Mouse (Mus musculus): ENCODE measurements around the gene Sbk1.

Gene Sbk1

DNA sequence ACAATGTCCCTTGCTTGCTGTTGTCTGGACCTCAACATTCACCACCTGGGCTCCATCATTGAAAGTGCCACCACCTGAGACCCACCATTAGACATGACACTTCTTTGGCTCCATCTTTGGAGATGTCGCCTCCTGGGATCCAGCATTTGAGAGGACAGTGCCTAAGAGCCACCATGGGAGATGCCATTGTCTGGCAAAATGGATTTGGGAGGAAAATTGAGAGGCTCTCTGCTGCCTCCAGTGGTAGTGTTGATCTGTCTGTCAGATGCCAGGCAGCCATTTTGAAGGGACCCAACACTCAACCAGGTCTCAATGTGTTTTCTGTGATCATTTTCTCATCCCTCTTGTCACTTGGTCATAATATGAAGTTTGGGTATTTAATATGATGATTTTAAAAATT, 63.1 kb downstream of the Sbk1 start:
- DNase-seq (ENCODE audit: low read depth, low spot score): no peak

GRCm38 (mm10) chr7:126338906-126339305, 66.5 kb downstream of the Sbk1 start:
- no peak for DNase-seq (ENCODE audit: low read depth, low spot score)

DNA sequence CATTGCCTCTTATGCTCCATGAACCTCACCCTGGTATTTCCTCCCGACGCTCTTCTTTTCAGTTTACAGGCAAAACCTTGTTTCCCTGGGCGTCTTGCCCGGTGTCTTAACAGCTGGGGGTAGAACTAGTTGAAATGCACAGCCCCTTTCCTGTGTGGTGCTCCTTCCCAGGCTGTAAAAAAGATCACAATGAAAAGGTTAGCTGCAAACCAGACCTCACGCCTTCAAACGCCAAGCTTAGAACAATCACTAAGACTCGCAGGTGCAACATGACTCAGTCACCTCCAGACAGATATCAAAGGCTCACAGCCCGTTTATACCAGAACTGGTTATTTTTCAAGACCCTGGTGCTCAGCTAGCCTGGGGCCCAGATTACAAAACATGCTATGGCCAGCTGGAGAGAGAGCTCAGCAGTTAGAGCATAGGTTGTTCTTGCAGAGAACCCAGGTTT, 67.1 kb downstream of the Sbk1 start:
- no peak for DNase-seq (ENCODE audit: low read depth, low spot score)

DNA sequence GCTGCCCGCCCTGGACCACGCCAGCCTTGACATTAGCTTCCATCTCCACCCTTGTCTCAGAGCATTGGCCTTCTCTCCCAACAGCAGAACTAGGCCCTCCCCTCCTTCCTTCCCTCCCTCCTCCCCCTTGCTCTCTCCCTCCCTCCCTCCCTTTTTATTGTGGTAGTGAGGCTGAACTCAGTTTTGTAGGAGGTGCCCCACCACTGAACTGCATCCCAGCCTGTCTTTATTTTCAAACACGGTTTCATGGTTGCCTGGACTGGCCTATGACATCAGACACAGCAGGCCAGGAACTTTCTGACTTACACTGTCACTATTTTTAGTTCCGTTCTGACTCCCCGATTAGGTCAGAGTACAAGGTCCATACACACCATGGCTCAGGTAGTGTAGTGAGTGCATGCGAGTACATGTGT, 67.8 kb downstream of the Sbk1 start:
- no peak for DNase-seq (ENCODE audit: low read depth, low spot score)

GRCm38 (mm10) chr7:126340896-126341295, 68.5 kb downstream of the Sbk1 start:
- DNase-seq (ENCODE audit: low read depth, low spot score): no peak
